Mouse (Mus musculus) ES-Bruce4 (cell line): Measurements from ENCODE around the gene Plcb4.

Experiments used
- CTCF ChIP-seq: IDR thresholded peaks from one replicate; pipeline ENCODE4 v1.8.1; 2011; ENCODE audit warnings: low read depth, low read length
- EP300 ChIP-seq: IDR thresholded peaks from 2 replicates; pipeline ENCODE4 v1.6.1; 2011; ENCODE audit warnings: low read depth, low read length; ENCODE audit not compliant: insufficient read depth
- POLR2A ChIP-seq: IDR thresholded peaks from one replicate; pipeline ENCODE4 v1.8.1; 2011; ENCODE audit warnings: low read length; ENCODE audit not compliant: insufficient read depth

DNA sequence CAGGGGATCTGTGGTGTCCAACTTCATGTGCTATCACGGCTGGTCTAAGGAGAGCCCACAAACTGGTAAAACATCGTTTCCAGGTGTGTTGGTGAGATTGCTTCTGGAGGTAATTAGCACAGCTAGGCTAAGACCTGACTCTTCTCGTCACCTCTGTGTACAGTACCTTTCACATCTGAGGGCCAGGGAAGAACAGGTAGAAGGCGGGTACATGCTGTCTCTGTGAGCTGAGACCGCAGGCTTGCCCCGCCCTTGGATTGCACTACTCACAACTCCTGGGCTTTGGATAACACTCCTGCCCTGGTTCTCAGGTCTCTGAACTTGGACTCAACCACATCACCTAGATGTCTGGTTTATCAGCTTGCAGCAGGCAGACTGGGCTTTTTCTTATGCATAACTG lies 128.6 kb downstream of the Plcb4 start:
- TF ChIP-seq EP300 (no peak), POLR2A (no peak), CTCF (no peak)
